Mouse (Mus musculus) kidney, adult 2 months (tissue): ENCODE results near the gene Cdh12.

Source experiments
- CTCF ChIP-seq: fragments of 200-500 bp; conservative IDR thresholded peaks from 2 replicates; pipeline ENCODE4 v1.5.1; 2011; ENCODE audit warnings: low read depth, mild to moderate bottlenecking, control low read depth, low read length, moderate library complexity, mixed read lengths; ENCODE audit not compliant: insufficient read depth, insufficient read length
- POLR2A ChIP-seq: fragments of 200-500 bp; IDR thresholded peaks from one replicate; pipeline ENCODE4 v1.6.1; 2011; ENCODE audit warnings: low read depth, low read length, control low read depth

GRCm38 (mm10) chr15:20876993-20877392 is 427.9 kb downstream of the Cdh12 start:
- TF ChIP-seq POLR2A (no peak), CTCF (no peak)
